Mouse (Mus musculus) heart, embryonic 15.5 days (tissue): Measurements from ENCODE around the gene Tmed4. TPM values are rescaled to one million over a fixed set of nuclear protein-coding genes. Genes with fewer than 3 reads are reported as not detected.
A peak's percentile ranks its signal among the peaks of the same experiment; 100 is the strongest.

Source experiments
- ATAC-seq: fragments of 200-750 bp; cut with Nextera tagmentation; replicated peaks from 2 replicates; pipeline ENCODE4 v1.8.0; 2017; ENCODE audit warnings: low read depth, moderate TSS enrichment; ENCODE audit not compliant: insufficient number of reproducible peaks, insufficient read depth, low FRiP score
- H3K27ac ChIP-seq: fragments of 300-500 bp; sonication (generic); 2 replicates; pipeline ENCODE4 v1.5.1; 2015; ENCODE audit warnings: mild to moderate bottlenecking, inconsistent platforms
- H3K27me3 ChIP-seq: fragments of 300-500 bp; sonication (generic); 2 replicates; pipeline ENCODE4 v1.6.1; 2015; ENCODE audit warnings: inconsistent platforms
- H3K36me3 ChIP-seq: fragments of 300-500 bp; sonication (generic); 2 replicates; pipeline ENCODE4 v1.6.1; 2015; ENCODE audit warnings: mild to moderate bottlenecking, inconsistent platforms
- H3K4me1 ChIP-seq: fragments of 300-500 bp; sonication (generic); replicated peaks from 2 replicates; pipeline ENCODE4 v1.6.1; 2015; ENCODE audit warnings: inconsistent platforms
- H3K4me2 ChIP-seq: fragments of 300-500 bp; sonication (generic); 2 replicates; pipeline ENCODE4 v1.6.1; 2015; ENCODE audit warnings: inconsistent platforms, mild to moderate bottlenecking, moderate library complexity
- H3K4me3 ChIP-seq: fragments of 300-500 bp; sonication (generic); 2 replicates; pipeline ENCODE4 v1.5.1; 2015; ENCODE audit warnings: mild to moderate bottlenecking, inconsistent platforms
- H3K9ac ChIP-seq: fragments of 300-500 bp; sonication (generic); 2 replicates; pipeline ENCODE4 v1.6.1; 2015; ENCODE audit warnings: mild to moderate bottlenecking, inconsistent platforms
- H3K9me3 ChIP-seq: fragments of 300-500 bp; sonication (generic); replicated peaks from 2 replicates; pipeline ENCODE4 v1.6.1; 2016; ENCODE audit warnings: inconsistent platforms
- WGBS: fragments of 180-500 bp; shearing (Covaris S2); methylation state at CpG from one replicate; pipeline ENCODE4 v1.1.7; 2015; ENCODE audit warnings: mixed read lengths; 5-methylcytosine and 5-hydroxymethylcytosine counted together
- polyA plus RNA-seq: library from polyadenylated mRNA; unstranded; fragments of >200 nt; fragmentation: Nextera tagmentation; extraction: Ambion mirVana; gene quantifications from 2 replicates; pipeline ENCODE4 v1.2.1, GENCODE M21; 2015

Gene Tmed4
- 76.0 and 84.3 TPM in 2 replicates for polyA plus RNA-seq

DNA sequence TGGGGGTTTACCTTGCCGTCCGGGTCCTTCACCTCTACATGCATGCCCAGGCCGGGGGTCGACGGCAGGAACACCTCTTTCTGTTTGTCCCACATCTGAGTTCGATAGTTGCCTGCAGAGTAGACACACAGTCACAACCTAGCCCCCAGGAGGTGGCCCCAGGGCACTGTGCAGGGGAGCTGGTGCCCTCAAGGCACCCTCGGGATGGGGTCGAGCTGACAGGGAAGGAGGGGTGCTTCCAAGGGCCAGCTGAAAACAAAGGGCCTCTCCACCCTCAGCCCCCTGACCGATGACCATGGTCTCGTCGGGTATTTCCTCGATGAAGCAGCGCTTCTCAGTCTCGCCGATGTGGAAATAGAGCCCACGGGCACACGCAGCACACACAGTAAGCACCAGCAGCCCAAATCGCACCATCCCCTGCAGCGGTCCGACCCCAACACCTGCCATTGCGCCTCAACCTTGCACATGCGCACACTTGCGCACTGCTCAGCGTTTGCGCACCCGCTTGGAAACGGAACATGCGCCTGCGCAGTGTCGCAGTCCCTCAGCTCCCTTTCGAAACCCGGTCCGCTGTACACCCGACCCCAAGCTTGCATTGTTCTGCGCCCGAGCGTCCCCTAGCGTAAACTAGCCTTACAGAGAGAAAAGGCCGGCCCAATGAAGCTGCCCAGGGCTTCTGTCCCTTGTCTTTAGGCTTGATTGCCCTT, at the start of gene Tmed4:
TSS of gene Tmed4 (minus strand) at position 484 of the 707 bp plus-strand sequence.
- under 1% methylated on average over 39 of the region's 39 CpGs for WGBS
- peak within 1 kb of the TSS; percentile 97 for H3K9ac ChIP-seq
- no peaks in the 10 kb centered on the region for H3K27me3 ChIP-seq
- no peaks in the 10 kb centered on the region for H3K9me3 ChIP-seq
- H3K36me3 ChIP-seq = peaks cover 19% of the 10 kb centered on the region
- peak within 1 kb of the TSS; percentile 95 for H3K4me3 ChIP-seq
- H3K4me1 ChIP-seq = peaks cover 18% of the 10 kb centered on the region
- peak within 1 kb of the TSS; percentile 83 for H3K4me2 ChIP-seq
- ATAC-seq = peak; percentile 97
- H3K27ac ChIP-seq = peak within 1 kb of the TSS; percentile 75

DNA sequence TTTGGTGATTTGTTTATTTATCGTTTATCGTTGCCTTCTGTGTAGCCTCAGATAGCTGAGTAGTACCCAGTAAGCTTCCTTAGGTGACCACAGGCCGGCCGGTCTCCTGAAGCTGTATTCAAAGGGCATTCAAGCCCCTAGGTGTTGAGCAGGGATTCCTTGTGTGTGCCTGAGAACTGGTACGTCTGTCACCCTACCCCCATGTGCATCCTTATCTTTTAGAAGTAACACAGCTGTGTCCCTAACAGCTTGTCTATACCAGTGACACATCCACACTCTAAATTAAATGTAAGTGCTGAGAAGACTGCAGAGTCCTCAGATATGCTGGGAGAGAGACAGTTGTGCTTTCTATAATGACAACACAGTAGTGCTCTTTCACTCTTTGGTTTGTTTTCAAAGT, 48.7 kb upstream of the Tmed4 start:
- Histone ChIP-seq H3K4me2 (no peak overlapping the region), H3K27ac (no peak overlapping the region), H3K36me3 (peaks cover 22% of the 10 kb centered on the region), H3K9ac (no peak overlapping the region), H3K4me1 (0 out of 2 replicates have a peak, but pooled peaks cover 4% of the 10 kb centered on the region), H3K27me3 (no peaks in the 10 kb centered on the region), H3K4me3 (no peak overlapping the region), H3K9me3 (no peaks in the 10 kb centered on the region)
- WGBS = 63% methylated on average over 5 of the region's 5 CpGs
- no peak for ATAC-seq

DNA sequence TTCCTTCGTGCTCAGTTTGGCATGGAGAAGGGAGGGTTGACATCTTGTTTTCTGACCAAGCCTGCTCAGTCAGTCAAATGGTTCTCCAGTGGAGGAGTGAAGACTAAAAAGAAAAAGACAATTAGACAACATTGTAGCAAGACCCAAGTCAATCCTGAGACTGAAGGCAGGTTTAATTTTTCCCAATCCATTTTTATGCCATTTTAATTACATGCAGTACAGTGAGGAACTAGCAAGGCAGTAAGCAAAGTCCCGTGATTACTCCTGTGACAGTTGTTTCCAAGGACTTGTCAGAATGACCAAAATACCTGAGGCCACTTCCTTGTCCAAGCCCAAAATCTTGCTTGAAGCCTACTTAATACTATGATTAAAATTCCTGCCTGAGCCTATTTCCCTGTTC, 47.4 kb upstream of the Tmed4 start:
- Histone ChIP-seq H3K36me3 (peaks cover 30% of the 10 kb centered on the region), H3K9me3 (no peaks in the 10 kb centered on the region), H3K4me1 (0 out of 2 replicates have a peak, but pooled peaks cover 4% of the 10 kb centered on the region), H3K4me2 (no peak overlapping the region), H3K27me3 (no peaks in the 10 kb centered on the region), H3K9ac (no peak overlapping the region), H3K4me3 (no peak overlapping the region), H3K27ac (no peak overlapping the region)
- WGBS = 85% methylated on average over 2 of the region's 2 CpGs
- no peak for ATAC-seq

DNA sequence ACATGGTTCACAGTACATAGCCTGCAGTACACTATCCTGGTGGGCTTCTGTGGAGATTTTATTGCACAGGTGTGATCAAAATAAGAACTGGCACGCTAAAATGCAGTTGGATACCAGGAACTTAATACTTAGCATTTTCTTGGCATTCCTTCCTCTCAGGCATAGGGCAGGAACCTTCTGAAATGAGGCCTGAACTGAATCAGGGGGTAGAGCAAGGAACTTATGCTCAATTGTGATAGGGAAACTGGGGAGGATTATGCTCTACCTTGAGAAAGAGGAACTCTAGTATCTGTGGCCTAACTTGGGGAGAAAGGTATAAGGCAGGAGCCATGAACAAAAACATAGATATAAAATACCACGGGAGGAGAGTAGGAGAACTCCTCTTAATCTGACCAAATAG, 44.7 kb upstream of the Tmed4 start:
- H3K27ac ChIP-seq = no peak overlapping the region
- H3K4me1 ChIP-seq = 0 out of 2 replicates have a peak, but pooled peaks cover 4% of the 10 kb centered on the region
- H3K36me3 ChIP-seq = peaks cover 51% of the 10 kb centered on the region
- no peak overlapping the region for H3K4me3 ChIP-seq
- no peaks in the 10 kb centered on the region for H3K9me3 ChIP-seq
- H3K9ac ChIP-seq = no peak overlapping the region
- 89% methylated on average over 2 of the region's 2 CpGs for WGBS
- H3K27me3 ChIP-seq = no peaks in the 10 kb centered on the region
- H3K4me2 ChIP-seq = no peak overlapping the region
- no peak for ATAC-seq

DNA sequence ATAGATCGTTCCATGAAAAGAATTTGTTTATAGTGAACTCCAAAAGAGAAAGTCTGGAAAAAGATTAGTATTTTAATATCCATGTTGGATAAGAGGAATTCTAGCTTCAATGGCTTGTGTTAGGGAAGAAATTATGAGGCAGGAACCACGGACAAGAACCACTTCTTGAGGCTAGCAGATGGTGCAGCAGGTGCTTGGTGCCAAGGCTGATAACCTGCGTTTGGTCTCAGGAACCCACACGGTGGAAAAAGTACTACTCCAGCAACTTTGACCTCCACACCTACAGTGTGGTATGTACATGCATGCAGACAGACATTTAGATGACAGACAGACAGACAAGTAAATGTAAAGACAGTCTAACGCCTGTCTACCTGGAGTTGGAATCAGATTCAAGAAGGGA, 43.9 kb upstream of the Tmed4 start:
- ATAC-seq = no peak
- Histone ChIP-seq H3K4me1 (no peaks in the 10 kb centered on the region), H3K27me3 (no peaks in the 10 kb centered on the region), H3K27ac (no peak overlapping the region), H3K4me3 (no peak overlapping the region), H3K9me3 (no peaks in the 10 kb centered on the region), H3K9ac (no peak overlapping the region), H3K4me2 (no peak overlapping the region), H3K36me3 (peaks cover 60% of the 10 kb centered on the region)
- 89% methylated on average over 5 of the region's 5 CpGs for WGBS

- Histone ChIP-seq H3K36me3 (peaks cover 65% of the 10 kb centered on the region), H3K4me2 (no peak overlapping the region), H3K9ac (no peak overlapping the region), H3K4me3 (no peak overlapping the region), H3K4me1 (no peaks in the 10 kb centered on the region), H3K9me3 (no peaks in the 10 kb centered on the region), H3K27me3 (no peaks in the 10 kb centered on the region), H3K27ac (no peak overlapping the region)
- ATAC-seq = no peak
- 91% methylated on average over 11 of the region's 11 CpGs for WGBS
These were observed 42.2 kb upstream of the Tmed4 start for GRCm38 (mm10) chr11:6316821-6317220.

DNA sequence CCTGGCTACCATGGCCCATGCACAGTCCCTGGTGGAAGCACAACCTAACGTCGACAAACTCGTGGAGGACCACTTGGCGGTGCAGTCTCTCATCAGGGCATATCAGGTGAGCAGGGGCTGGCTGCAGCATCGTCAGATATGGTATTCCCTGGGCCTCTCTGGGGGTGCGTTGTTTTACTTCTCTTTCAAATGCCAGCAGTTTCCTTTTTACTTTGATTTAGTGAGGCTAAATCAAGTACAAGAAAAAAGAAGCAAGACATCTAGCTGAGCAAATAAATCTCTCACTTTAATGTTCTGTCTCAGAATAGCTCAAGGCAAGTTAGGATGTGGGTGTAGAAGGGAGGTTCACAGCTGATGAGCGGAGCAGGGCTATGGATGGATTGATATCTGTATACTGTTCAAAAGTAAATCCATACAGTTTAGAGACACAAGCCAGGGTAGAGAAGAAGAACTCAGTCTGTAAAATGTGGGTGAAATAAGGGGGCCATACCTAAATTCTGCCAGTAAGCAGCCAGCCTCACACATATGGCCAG, 39.3 kb upstream of the Tmed4 start:
- whole genome bisulfite sequencing = 77% methylated on average over 7 of the region's 7 CpGs
- Histone ChIP-seq H3K4me3 (no peak overlapping the region), H3K36me3 (peaks cover 72% of the 10 kb centered on the region), H3K4me2 (no peak overlapping the region), H3K9me3 (no peaks in the 10 kb centered on the region), H3K4me1 (no peaks in the 10 kb centered on the region), H3K27ac (no peak overlapping the region), H3K27me3 (no peaks in the 10 kb centered on the region), H3K9ac (no peak overlapping the region)
- ATAC-seq = no peak

DNA sequence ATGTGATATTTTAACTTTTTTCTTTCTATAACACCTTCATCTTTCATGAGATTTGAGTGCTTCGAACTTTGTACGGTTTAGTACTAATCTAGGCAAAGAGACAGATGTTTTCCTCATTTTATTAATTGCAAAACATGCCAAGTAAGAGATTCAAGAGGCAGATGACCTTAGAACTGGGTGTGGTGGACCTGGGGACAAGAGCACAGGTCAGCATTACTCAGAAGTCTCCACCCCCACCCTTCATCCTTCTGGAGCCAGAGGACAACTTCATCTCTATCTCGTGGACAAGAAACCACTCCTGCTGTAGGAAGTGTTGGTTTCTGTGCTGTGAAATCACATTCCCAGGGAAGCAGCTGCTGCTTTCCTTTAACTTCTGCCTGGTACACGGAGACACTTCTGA, 33.5 kb upstream of the Tmed4 start:
- H3K27me3 ChIP-seq = no peaks in the 10 kb centered on the region
- H3K4me3 ChIP-seq = no peak overlapping the region
- no peak overlapping the region for H3K4me2 ChIP-seq
- H3K27ac ChIP-seq = no peak overlapping the region
- peaks cover 47% of the 10 kb centered on the region for H3K36me3 ChIP-seq
- no peak overlapping the region for H3K9ac ChIP-seq
- ATAC-seq = no peak
- no peaks in the 10 kb centered on the region; the same call in 1 of the 2 replicates for H3K4me1 ChIP-seq
- H3K9me3 ChIP-seq = no peaks in the 10 kb centered on the region
- 81% methylated on average over 4 of the region's 4 CpGs for WGBS

GRCm38 (mm10) chr11:6305943-6306430, 31.3 kb upstream of the Tmed4 start:
- H3K9ac ChIP-seq = no peak overlapping the region
- H3K27me3 ChIP-seq = no peaks in the 10 kb centered on the region
- H3K9me3 ChIP-seq = no peaks in the 10 kb centered on the region
- no peak for ATAC-seq
- no peak overlapping the region for H3K4me3 ChIP-seq
- H3K27ac ChIP-seq = no peak overlapping the region
- WGBS = 62% methylated on average over 1 of the region's 1 CpGs
- H3K4me1 ChIP-seq = no peaks in the 10 kb centered on the region; the same call in 1 of the 2 replicates
- no peak overlapping the region for H3K4me2 ChIP-seq
- H3K36me3 ChIP-seq = peaks cover 49% of the 10 kb centered on the region

- Histone ChIP-seq H3K4me2 (no peak overlapping the region), H3K9me3 (no peaks in the 10 kb centered on the region), H3K36me3 (peaks cover 55% of the 10 kb centered on the region), H3K4me3 (no peak overlapping the region), H3K27me3 (no peaks in the 10 kb centered on the region), H3K9ac (no peak overlapping the region), H3K4me1 (no peaks in the 10 kb centered on the region; the same call in 1 of the 2 replicates), H3K27ac (no peak overlapping the region)
- WGBS = 78% methylated on average over 2 of the region's 2 CpGs
- no peak for ATAC-seq
These were observed 28.1 kb upstream of the Tmed4 start for GRCm38 (mm10) chr11:6302793-6303192.

DNA sequence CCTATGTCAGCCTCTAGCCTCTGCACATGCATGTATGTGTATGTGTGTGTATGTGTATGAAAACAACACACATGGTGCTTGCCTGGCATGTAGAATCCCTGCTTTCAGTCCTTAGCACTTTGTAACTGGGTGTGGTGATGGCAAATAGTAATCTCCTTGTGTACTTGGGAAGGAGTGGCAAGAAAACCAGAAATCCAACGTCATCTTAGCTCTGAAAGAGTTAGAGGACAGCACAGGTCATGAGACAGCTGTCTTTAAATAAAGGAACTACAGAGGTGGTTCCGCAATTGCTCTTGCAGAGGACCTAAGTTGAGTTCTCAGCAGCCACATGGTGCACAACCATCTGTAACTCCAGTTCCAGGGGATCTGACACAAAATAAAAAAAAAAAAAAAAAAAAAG, 24.8 kb upstream of the Tmed4 start:
- Histone ChIP-seq H3K4me1 (no peaks in the 10 kb centered on the region), H3K9me3 (no peaks in the 10 kb centered on the region), H3K4me3 (no peak overlapping the region), H3K27ac (no peak overlapping the region), H3K9ac (no peak overlapping the region), H3K36me3 (peaks cover 50% of the 10 kb centered on the region), H3K27me3 (no peaks in the 10 kb centered on the region), H3K4me2 (no peak overlapping the region)
- ATAC-seq = no peak
- WGBS = 83% methylated on average over 2 of the region's 2 CpGs

DNA sequence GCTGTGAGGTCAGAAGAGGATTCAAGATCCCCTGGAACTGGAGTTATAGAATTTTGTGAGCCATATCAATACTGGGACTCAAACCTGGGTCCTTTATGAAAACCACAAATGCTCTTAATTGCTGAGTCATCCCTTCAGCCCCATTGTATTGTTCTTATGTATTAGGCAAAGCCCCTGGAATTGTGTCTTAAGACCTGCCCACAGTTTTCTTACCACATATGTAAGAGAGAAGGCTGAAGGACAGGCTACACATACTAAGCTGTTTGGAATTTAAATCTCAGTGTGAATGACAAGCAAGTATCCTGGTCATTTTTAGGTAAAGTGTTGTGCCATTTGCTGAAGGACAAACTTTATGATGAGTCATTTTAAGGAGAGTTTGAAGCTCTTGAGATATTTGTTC, 21.4 kb upstream of the Tmed4 start:
- ATAC-seq = no peak
- Histone ChIP-seq H3K9ac (no peak overlapping the region), H3K27me3 (no peaks in the 10 kb centered on the region), H3K4me3 (no peak overlapping the region), H3K27ac (no peak overlapping the region), H3K4me2 (no peak overlapping the region), H3K9me3 (no peaks in the 10 kb centered on the region), H3K4me1 (peaks cover 14% of the 10 kb centered on the region), H3K36me3 (peaks cover 29% of the 10 kb centered on the region)
